Comparison of ENCODE assay signal across 40 mouse cellular contexts in the genomic region with DNA sequence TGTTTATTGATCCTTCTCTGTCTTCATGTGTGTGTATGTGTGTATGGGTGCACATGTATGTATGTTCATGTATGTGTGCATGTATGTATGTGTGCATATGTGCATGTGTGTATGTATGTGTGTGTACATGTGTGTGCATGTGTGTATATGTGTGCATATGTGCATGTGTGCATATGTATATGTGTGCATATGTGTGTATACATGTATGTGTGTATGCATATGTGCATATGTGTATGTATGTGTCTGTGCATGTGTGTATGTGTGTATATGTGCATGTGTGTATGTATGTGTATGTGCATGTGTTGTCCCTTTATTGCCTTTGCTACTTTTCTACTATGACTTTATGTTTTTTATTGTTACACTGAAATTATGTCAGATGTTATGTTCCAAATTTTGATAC. TPM values are rescaled to one million over a fixed set of nuclear protein-coding genes. Genes with fewer than 3 reads are reported as not detected.
"Had no signal": no experiment of that assay in that cellular context is flagged by ENCODE, and none has a peak within 500 bp of the region (broad histone marks: within the 10 kb centered on the region; RNA-seq: fewer than 3 reads in every experiment).

No protein-coding gene starts in this region.

- H3K9ac ChIP-seq: heart, embryonic 15.5 days; hindbrain, embryonic 13.5 days; hindbrain, embryonic 15.5 days; kidney, embryonic 15.5 days; limb, embryonic 13.5 days had no signal

- DNase-seq: gastrocnemius, postnatal 14 days; gastrocnemius, postnatal 36 days; heart, adult 11 months; heart, adult 2 months; heart, postnatal 14 days; heart, postnatal 36 days; kidney, adult 11 months; kidney, adult 2 months; kidney, adult 9 months; kidney, postnatal 14 days; kidney, postnatal 36 days; layer of hippocampus, adult 9-11 months; layer of hippocampus, postnatal 36 days; left cerebral cortex, postnatal 4 days had no signal

- H3K27me3 ChIP-seq: heart, embryonic 13.5 days; heart, embryonic 15.5 days; hindbrain, embryonic 15.5 days; kidney, embryonic 15.5 days; limb, embryonic 13.5 days had no signal

- H3K9me3 ChIP-seq: heart, embryonic 13.5 days; heart, embryonic 15.5 days; hindbrain, embryonic 15.5 days had no signal

- H3K36me3 ChIP-seq: heart, embryonic 13.5 days; heart, embryonic 15.5 days; hindbrain, embryonic 13.5 days; hindbrain, embryonic 15.5 days; kidney, embryonic 15.5 days; limb, embryonic 13.5 days had no signal

- ATAC-seq: hindbrain, postnatal 0 days; intestine, embryonic 16.5 days had no signal

- H3K27ac ChIP-seq: heart, adult 2 months; hindbrain, embryonic 13.5 days; hindbrain, embryonic 15.5 days; hindbrain, postnatal 0 days; kidney, postnatal 0 days; limb, embryonic 13.5 days had no signal

- H3K4me1 ChIP-seq: heart, embryonic 13.5 days; hindbrain, embryonic 13.5 days; hindbrain, embryonic 15.5 days; limb, embryonic 13.5 days had no signal

- H3K4me2 ChIP-seq: hindbrain, embryonic 13.5 days; hindbrain, embryonic 15.5 days; kidney, embryonic 15.5 days; limb, embryonic 13.5 days had no signal

- H3K4me3 ChIP-seq: heart, adult 2 months; heart, embryonic 13.5 days; heart, embryonic 15.5 days; hindbrain, embryonic 13.5 days; hindbrain, embryonic 15.5 days; kidney, embryonic 15.5 days; limb, embryonic 13.5 days had no signal

RNA-seq across cellular contexts. Expression of a gene that starts 2.9 kb away (rescaled TPM):
- total RNA-seq: gastrocnemius, adult 18-20 months; gastrocnemius, adult 8-10 months; gastrocnemius, postnatal 14 days; gastrocnemius, postnatal 36 days; heart, adult 2 months; heart, postnatal 14 days; heart, postnatal 36 days; hematopoietic stem cell, adult 5-6 weeks; hindbrain, postnatal 0 days; layer of hippocampus, adult 18-20 months; layer of hippocampus, adult 8-10 months; layer of hippocampus, postnatal 14 days; layer of hippocampus, postnatal 36 days; left cerebral cortex, adult 18-20 months; left cerebral cortex, adult 8-10 months; left cerebral cortex, postnatal 10 days; left cerebral cortex, postnatal 25 days; left cerebral cortex, postnatal 4 days had no signal
- polyA plus RNA-seq: gonadal fat pad, adult 2 months; heart, adult 2 months; heart, embryonic 11.5 days; heart, embryonic 13.5 days; heart, embryonic 15.5 days; heart, postnatal 0 days; hindbrain, embryonic 11.5 days; hindbrain, embryonic 13.5 days; hindbrain, embryonic 15.5 days; hindbrain, postnatal 0 days; intestine, embryonic 14.5 days; intestine, embryonic 16.5 days; kidney, adult 2 months; kidney, embryonic 15.5 days; kidney, postnatal 0 days; large intestine, adult 2 months; limb, embryonic 11.5 days; limb, embryonic 13.5 days had no signal
